9 mouse cellular contexts compared by ENCODE assay signal in the genomic region with DNA sequence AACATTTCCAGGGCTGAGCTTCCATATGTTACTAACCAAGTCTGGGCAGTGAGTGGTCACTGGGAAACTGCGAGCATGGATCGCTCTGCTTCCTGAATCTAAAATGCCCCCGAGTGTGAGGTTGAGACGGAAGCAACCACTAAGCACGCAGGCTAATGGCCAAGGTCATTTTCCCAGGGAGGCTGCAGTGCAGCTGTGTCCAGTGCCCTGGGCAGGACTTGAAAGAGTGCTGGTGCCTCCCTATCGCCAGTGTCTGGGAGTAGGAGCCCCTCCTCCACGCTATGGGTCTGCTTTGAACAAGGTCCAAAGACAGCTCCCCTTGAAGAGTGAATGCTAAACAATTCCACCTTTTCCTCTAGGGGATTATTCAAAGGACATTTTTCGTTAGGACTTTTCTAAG.
DNase-seq lines count a peak whose midpoint lies in the region; ATAC-seq and TF ChIP-seq lines count a peak whose summit lies in the region.
"Had no signal": no experiment of that assay in that cellular context is flagged by ENCODE, and none has a peak within 500 bp of the region (broad histone marks: within the 10 kb centered on the region; RNA-seq: fewer than 3 reads in every experiment).

No protein-coding gene starts in this region.

- H3K9me3 ChIP-seq in midbrain, embryonic 11.5 days (ENCODE audit: control insufficient read depth, low read length) = no peaks in the 10 kb centered on the region

- H3K27ac ChIP-seq in midbrain, embryonic 11.5 days (ENCODE audit: low read depth, low read length) = no peak overlapping the region
- H3K27ac ChIP-seq: liver, embryonic 14.5 days had no signal

- ATAC-seq in midbrain, embryonic 11.5 days (ENCODE audit: low FRiP score) = 0 out of 2 replicates have a peak, but pooled peaks have one; percentile 64

- H3K36me3 ChIP-seq in midbrain, embryonic 11.5 days (ENCODE audit: control insufficient read depth, insufficient read depth, low read length) = no peaks in the 10 kb centered on the region

- H3K27me3 ChIP-seq in midbrain, embryonic 11.5 days (ENCODE audit: control insufficient read depth, insufficient read depth, low read length) = no peaks in the 10 kb centered on the region

- no peak for TF ChIP-seq CTCF in lung, adult 2 months (IDR thresholded peaks at IDR 0.05; ENCODE audit: insufficient read depth, low read length)

- WGBS in lung, adult 2 months = 40% methylated on average over 8 of the region's 8 CpGs
- 48% methylated on average over 8 of the region's 8 CpGs for WGBS in midbrain, embryonic 11.5 days

- H3K4me3 ChIP-seq in lung, adult 2 months (replicated peaks; ENCODE audit: extremely low read depth, low read depth, low read length) = no peak overlapping the region
- no peak overlapping the region for H3K4me3 ChIP-seq in midbrain, embryonic 11.5 days (ENCODE audit: low read depth, low read length)

- H3K4me2 ChIP-seq in midbrain, embryonic 11.5 days = no peak overlapping the region

- DNase-seq in cerebellum, adult 18-20 months = peak; percentile 17 to 37
- no peak for DNase-seq in cerebellum, postnatal 36 days
- DNase-seq in lung, adult 18-20 months = peak; percentile 11 to 21
- DNase-seq in lung, adult 2 months = no peak
- peak; percentile 6 for DNase-seq in kidney, adult 9 months
- no peak for DNase-seq in midbrain, embryonic 11.5 days (ENCODE audit: low spot score, missing footprints)
- no peak for DNase-seq in adipocyte (ENCODE audit: low spot score)
- DNase-seq in layer of hippocampus, adult 9-11 months = no peak

- no peak for TF ChIP-seq POLR2A in lung, adult 2 months (IDR thresholded peaks at IDR 0.05; ENCODE audit: borderline replicate concordance, extremely low read depth, low read depth, low read length)

- H3K9ac ChIP-seq in midbrain, embryonic 11.5 days (ENCODE audit: low read length) = no peak overlapping the region
- H3K9ac ChIP-seq: liver, embryonic 14.5 days had no signal

- peaks cover 3% of the 10 kb centered on the region; the same call in 1 of the 2 replicates for H3K4me1 ChIP-seq in lung, adult 2 months (ENCODE audit: control insufficient read depth, insufficient read depth, low read length)
- peaks cover 2% of the 10 kb centered on the region; the same call in 1 of the 2 replicates for H3K4me1 ChIP-seq in midbrain, embryonic 11.5 days (ENCODE audit: control insufficient read depth, insufficient read depth, low read length)

Comparison
In these comparisons a context has a peak if more than half of its experiments do, and no peak if none do; other contexts are left out.
1. DNase-seq: peak in cerebellum, adult 18-20 months (2 of 2), lung, adult 18-20 months (2 of 2) and kidney, adult 9 months (single experiment); none in cerebellum, postnatal 36 days (0 of 2), lung, adult 2 months (single experiment), midbrain, embryonic 11.5 days (single experiment), adipocyte (single experiment) and layer of hippocampus, adult 9-11 months (single experiment).